Mouse (Mus musculus) C2C12 (cell line): ENCODE results near the gene Amigo1. TPM values are rescaled to one million over a fixed set of nuclear protein-coding genes. Genes with fewer than 3 reads are reported as not detected.

Experiments
- H3K27me3 ChIP-seq: one replicate; pipeline ENCODE4 v1.6.1; 2011; ENCODE audit not compliant: control insufficient read depth, insufficient read depth, insufficient read length
- H3K36me3 ChIP-seq: one replicate; pipeline ENCODE4 v1.6.1; 2011; ENCODE audit not compliant: control insufficient read depth, insufficient read depth
- H3K4me3 ChIP-seq: one replicate; pipeline ENCODE4 v1.5.1; 2011; ENCODE audit warnings: mild to moderate bottlenecking, control low read depth; ENCODE audit not compliant: poor library complexity, insufficient read depth, severe bottlenecking
- H3K79me2 ChIP-seq: one replicate; pipeline ENCODE4 v1.6.1; 2011; ENCODE audit not compliant: control insufficient read depth, insufficient read depth
- H3K79me3 ChIP-seq: one replicate; pipeline ENCODE4 v1.6.1; 2011; ENCODE audit warnings: low read depth, control low read depth
- H3ac ChIP-seq: one replicate; pipeline ENCODE3; 2011; ENCODE audit warnings: low read depth; ENCODE audit not compliant: control insufficient read depth, insufficient read length
- CEBPB ChIP-seq: IDR thresholded peaks from one replicate; pipeline ENCODE4 v1.6.1; 2011; ENCODE audit warnings: low read depth, mild to moderate bottlenecking, control low read depth, moderate library complexity
- CTCF ChIP-seq: IDR thresholded peaks from one replicate; pipeline ENCODE4 v1.5.1; 2011; ENCODE audit not compliant: control insufficient read depth, insufficient read depth, insufficient read length
- FOSL1 ChIP-seq: IDR thresholded peaks from one replicate; pipeline ENCODE4 v1.8.0; 2011; ENCODE audit warnings: mild to moderate bottlenecking, low read length; ENCODE audit not compliant: poor library complexity, insufficient read depth, severe bottlenecking
- MAX ChIP-seq: IDR thresholded peaks from one replicate; pipeline ENCODE4 v1.6.1; 2011; ENCODE audit warnings: mild to moderate bottlenecking, control low read depth
- MYOD1 ChIP-seq: IDR thresholded peaks from one replicate; pipeline ENCODE4 v1.6.1; 2011; ENCODE audit warnings: low read depth; ENCODE audit not compliant: control insufficient read depth, insufficient read length
- MYOG ChIP-seq: IDR thresholded peaks from one replicate; pipeline ENCODE4 v1.6.1; 2011; ENCODE audit not compliant: control insufficient read depth, insufficient read length; ENCODE audit errors: extremely low read depth
- USF1 ChIP-seq: IDR thresholded peaks from one replicate; pipeline ENCODE4 v1.6.1; 2011; ENCODE audit warnings: low read depth, mild to moderate bottlenecking, control low read depth, moderate library complexity
- polyA plus RNA-seq: library from polyadenylated mRNA; unstranded; fragments of >200 nt; fragmentation: generic; extraction: Trizol; gene quantifications from one replicate; pipeline ENCODE4 v1.2.1, GENCODE M21; 2012; ENCODE audit warnings: missing spikeins

Gene Amigo1
- polyA plus RNA-seq, 1 experiment = 1.9 TPM

DNA sequence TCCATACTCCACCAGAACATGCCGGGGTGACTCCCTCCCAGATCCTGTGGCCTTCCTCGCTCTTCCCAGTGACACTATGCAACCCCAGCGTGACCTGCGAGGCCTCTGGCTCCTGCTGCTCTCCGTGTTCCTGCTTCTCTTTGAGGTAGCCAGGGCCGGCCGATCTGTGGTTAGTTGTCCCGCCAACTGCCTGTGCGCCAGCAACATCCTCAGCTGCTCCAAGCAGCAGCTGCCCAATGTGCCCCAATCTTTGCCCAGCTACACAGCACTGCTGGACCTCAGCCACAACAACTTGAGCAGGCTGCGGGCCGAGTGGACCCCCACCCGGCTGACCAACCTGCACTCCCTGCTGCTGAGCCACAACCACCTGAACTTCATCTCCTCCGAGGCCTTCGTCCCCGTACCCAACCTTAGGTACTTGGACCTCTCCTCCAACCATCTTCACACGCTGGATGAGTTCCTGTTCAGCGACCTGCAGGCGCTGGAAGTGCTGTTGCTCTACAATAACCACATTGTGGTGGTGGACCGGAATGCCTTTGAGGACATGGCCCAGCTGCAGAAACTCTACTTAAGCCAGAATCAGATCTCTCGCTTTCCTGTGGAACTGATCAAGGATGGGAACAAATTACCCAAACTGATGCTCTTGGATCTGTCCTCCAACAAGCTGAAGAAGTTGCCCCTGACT is 1.1 kb downstream of the Amigo1 start:
- no peak for TF ChIP-seq FOSL1
- TF ChIP-seq MAX = no peak
- no peaks in the 10 kb centered on the region for H3K27me3 ChIP-seq
- H3K36me3 ChIP-seq = no peaks in the 10 kb centered on the region
- no peaks in the 10 kb centered on the region for H3K79me2 ChIP-seq
- no peak overlapping the region for H3K4me3 ChIP-seq
- H3ac ChIP-seq = no peak overlapping the region
- no peaks in the 10 kb centered on the region for H3K79me3 ChIP-seq

DNA sequence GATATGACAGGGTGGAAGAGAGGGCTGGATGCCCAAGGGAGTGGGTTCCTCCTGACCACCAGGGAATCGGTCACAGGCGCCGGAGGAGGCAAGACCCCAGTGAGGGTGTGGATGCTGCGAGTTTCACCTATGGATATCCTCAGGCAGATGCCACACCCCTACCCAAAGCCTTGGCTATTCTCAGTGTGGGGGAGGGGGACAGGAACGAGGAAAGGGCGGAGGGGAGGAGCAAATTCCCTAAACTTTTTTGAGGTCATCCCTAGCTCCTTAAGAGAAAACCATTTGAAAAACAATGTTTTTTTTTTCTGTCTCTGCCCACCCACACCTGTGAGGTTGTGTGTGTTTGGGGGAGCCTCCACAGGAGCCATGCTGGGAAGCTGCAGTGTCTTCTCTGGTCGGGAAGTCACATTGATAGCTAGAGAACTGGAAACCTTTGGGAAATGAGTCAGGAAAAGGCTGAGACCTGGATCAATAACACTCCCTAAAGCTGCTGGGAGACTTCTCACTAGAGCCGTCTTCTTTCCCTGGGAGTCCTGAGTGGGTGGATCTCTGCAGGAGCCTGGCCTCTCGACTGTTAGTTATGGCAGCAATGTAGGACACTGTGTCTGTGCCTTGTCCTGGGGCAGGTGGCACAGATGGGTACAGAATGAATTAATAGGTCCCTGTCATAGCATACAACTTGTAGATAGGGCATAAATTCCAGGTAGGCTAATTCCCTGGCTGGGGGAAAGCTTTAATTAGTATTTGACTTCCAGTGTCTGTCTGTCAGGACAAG is 2.8 kb downstream of the Amigo1 start:
- no peak overlapping the region for H3K4me3 ChIP-seq
- no peaks in the 10 kb centered on the region for H3K79me3 ChIP-seq
- H3ac ChIP-seq = no peak overlapping the region
- H3K36me3 ChIP-seq = no peaks in the 10 kb centered on the region
- H3K79me2 ChIP-seq = no peaks in the 10 kb centered on the region
- TF ChIP-seq MAX (no peak), CEBPB (no peak), MYOD1 (no peak), FOSL1 (no peak), CTCF (no peak), MYOG (no peak), USF1 (no peak)
- no peaks in the 10 kb centered on the region for H3K27me3 ChIP-seq

DNA sequence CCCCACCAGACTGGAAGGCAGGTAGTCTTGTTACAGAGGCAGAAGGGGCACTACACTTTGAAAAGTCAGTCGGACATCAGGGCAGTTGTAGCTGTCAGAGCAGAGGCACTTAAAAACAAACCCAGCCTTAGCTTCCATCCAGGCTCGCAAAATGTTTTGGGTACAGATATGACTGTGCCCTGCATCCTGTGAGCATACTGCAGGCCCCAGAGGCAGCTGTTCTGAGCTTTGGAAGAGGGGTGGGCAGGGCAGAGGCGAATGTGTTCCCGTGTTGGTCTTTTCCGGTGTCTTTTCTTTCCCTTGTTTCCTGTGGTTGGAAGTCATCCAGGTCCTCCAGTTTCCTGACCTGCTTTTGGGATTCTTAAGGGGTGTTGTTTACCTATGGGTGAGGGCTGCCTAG is 3.8 kb downstream of the Amigo1 start:
- Histone ChIP-seq H3K79me3 (no peaks in the 10 kb centered on the region), H3K4me3 (no peak overlapping the region), H3K79me2 (no peaks in the 10 kb centered on the region), H3ac (no peak overlapping the region), H3K36me3 (no peaks in the 10 kb centered on the region), H3K27me3 (no peaks in the 10 kb centered on the region)
- TF ChIP-seq FOSL1 (no peak), MYOD1 (no peak), CTCF (no peak), USF1 (no peak), CEBPB (no peak), MYOG (no peak), MAX (no peak)

DNA sequence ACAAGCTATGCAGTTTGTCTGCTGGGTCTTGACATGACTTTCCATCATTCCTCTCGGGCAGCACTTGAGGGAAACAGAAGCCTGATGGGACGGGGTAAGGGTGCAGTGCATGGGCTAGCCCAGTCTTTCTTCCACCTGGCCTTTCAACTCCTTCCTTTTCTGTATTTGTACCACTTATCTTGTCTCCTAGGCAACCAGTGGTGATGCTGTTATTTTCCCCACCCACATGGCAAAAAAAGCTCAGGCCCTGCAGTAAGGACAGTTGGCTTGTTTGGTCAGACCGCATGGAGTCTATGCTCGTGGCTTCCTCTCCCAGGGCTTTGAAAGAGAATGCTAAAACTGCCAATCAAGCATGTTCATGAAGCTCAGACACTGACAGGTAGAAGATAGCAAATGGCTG is 7.6 kb downstream of the Amigo1 start:
- Histone ChIP-seq H3ac (no peak overlapping the region), H3K79me3 (no peaks in the 10 kb centered on the region), H3K4me3 (no peak overlapping the region), H3K36me3 (peaks cover under 1% of the 10 kb centered on the region), H3K79me2 (no peaks in the 10 kb centered on the region), H3K27me3 (no peaks in the 10 kb centered on the region)
- TF ChIP-seq CEBPB = no peak
- TF ChIP-seq USF1 = no peak
- no peak for TF ChIP-seq MYOG
- no peak for TF ChIP-seq FOSL1
- no peak for TF ChIP-seq MYOD1
- TF ChIP-seq MAX = no peak
- TF ChIP-seq CTCF = no peak

DNA sequence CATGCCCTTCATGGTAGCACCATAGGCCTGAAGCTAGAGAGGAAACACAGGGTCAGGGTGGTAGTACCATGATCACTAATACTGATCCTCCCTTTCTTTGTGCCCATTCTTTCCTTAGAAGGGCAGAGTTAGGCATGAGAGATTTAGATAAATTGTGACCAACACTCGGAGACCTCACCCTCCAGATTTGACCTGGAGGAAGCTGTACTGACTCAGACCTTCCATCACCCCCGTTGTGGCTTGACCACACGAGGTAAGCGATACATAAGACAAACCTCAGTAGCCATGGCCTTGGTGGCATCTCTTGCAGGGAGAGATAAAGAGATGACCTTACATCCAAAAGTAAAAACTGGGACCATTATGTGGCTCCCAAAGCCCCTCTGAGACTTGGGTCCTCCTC is 9.2 kb downstream of the Amigo1 start:
- H3ac ChIP-seq = no peak overlapping the region
- H3K27me3 ChIP-seq = no peaks in the 10 kb centered on the region
- H3K79me2 ChIP-seq = no peaks in the 10 kb centered on the region
- no peak overlapping the region for H3K4me3 ChIP-seq
- TF ChIP-seq CEBPB (no peak), MYOD1 (no peak), USF1 (no peak), MAX (no peak), CTCF (no peak), MYOG (no peak), FOSL1 (no peak)
- peaks cover 6% of the 10 kb centered on the region for H3K79me3 ChIP-seq
- H3K36me3 ChIP-seq = peaks cover 6% of the 10 kb centered on the region

DNA sequence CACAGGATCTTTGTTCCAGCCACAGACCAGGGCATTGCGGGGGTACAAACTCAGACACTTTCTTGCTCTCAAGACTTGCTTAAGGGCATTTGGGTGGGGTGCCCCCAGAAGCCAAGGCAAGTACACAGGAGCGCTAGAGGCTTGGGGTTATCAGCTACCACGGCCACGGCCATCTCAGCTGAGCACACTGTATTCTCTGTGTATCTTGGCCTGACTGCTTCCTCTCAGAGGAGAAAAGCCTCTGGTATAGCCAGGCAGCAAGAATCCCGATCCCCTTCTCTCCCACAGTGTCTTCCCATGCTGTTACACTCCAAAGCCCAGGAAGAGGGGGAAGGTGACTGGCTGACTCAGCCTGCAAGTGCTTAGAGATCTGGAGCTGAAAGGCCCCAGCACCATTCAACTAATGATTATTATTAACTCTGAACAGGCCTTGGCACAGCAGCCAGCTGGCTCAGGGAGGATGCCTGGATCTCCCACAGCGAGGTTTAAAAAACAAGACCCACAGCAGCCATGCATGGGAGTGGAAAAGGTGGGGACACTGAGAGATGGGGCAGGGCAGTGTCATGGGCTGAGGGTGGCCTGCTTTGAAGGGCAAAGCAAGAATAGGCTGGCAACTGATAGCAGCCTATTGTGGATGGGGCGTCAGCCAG is 9.9 kb downstream of the Amigo1 start:
- H3ac ChIP-seq = no peak overlapping the region
- TF ChIP-seq MYOD1 = no peak
- no peak for TF ChIP-seq MYOG
- TF ChIP-seq CEBPB = no peak
- no peak for TF ChIP-seq MAX
- TF ChIP-seq USF1 = no peak
- no peak for TF ChIP-seq CTCF
- no peak for TF ChIP-seq FOSL1

More for the DNA sequence above, 9.9 kb downstream of the Amigo1 start:
- Histone ChIP-seq H3K79me2 (no peaks in the 10 kb centered on the region), H3K36me3 (peaks cover 6% of the 10 kb centered on the region), H3K4me3 (no peak overlapping the region), H3K27me3 (no peaks in the 10 kb centered on the region), H3K79me3 (peaks cover 6% of the 10 kb centered on the region)
